Mouse (Mus musculus): Measurements from ENCODE around the gene Irak4. TPM values are rescaled to one million over a fixed set of nuclear protein-coding genes. Genes with fewer than 3 reads are reported as not detected.

Gene Irak4
- polyA plus RNA-seq, 1 experiment from 2014 or later = 22.3 TPM

- ATAC-seq = peak; percentile 79
- Histone ChIP-seq H3K27ac (ENCODE audit: low read length) (peak overlapping the region; percentile 72), H3K9me3 (ENCODE audit: control insufficient read depth, low read length) (no peaks in the 10 kb centered on the region), H3K4me3 (ENCODE audit: low read length) (no peak overlapping the region), H3K4me2 (ENCODE audit: low read depth, low read length) (no peak overlapping the region), H3K36me3 (ENCODE audit: control insufficient read depth, insufficient read depth, low read length) (peaks cover 24% of the 10 kb centered on the region), H3K4me1 (ENCODE audit: control insufficient read depth, insufficient read depth, low read length) (peaks cover 9% of the 10 kb centered on the region), H3K9ac (ENCODE audit: low read depth, low read length) (no peak overlapping the region), H3K27me3 (replicated peaks; ENCODE audit: control insufficient read depth, insufficient read depth, low read length) (no peaks in the 10 kb centered on the region)
- 35% methylated on average over 7 of the region's 7 CpGs for WGBS
Observed at GRCm38 (mm10) chr15:94582000-94582593, 38.7 kb downstream of the Irak4 start.

- Histone ChIP-seq H3K27me3 (replicated peaks; ENCODE audit: control insufficient read depth, insufficient read depth, low read length) (no peaks in the 10 kb centered on the region), H3K9ac (ENCODE audit: low read depth, low read length) (no peak overlapping the region), H3K9me3 (ENCODE audit: control insufficient read depth, low read length) (no peaks in the 10 kb centered on the region), H3K4me1 (ENCODE audit: control insufficient read depth, insufficient read depth, low read length) (peaks cover 11% of the 10 kb centered on the region), H3K27ac (ENCODE audit: low read length) (peak overlapping the region; percentile 72), H3K4me2 (ENCODE audit: low read depth, low read length) (no peak overlapping the region), H3K36me3 (ENCODE audit: control insufficient read depth, insufficient read depth, low read length) (peaks cover 24% of the 10 kb centered on the region), H3K4me3 (ENCODE audit: low read length) (no peak overlapping the region)
- WGBS = 61% methylated on average over 10 of the region's 10 CpGs
- peak; percentile 35; the same call in 1 of the 2 replicates for ATAC-seq
Observed at GRCm38 (mm10) chr15:94583153-94583552, 39.7 kb downstream of the Irak4 start.

DNA sequence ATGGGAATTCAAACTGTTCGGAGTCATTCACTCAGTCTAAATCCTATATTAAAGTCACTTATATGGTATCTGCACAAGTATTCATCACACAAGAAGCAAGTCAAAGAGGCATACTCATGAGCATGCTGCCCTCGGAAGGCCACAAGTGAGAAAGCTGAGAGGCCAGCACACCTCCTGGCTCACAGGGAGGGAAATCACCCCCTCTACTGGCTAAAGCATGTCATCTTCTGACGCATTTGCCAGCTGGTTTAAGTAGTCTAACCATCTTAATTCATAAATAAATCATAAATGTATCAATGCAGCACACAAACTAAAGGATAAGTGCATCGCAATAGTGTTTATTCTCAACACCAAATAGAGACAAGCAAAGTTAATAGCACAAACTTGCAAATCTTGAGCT is 41.3 kb downstream of the Irak4 start:
- no peak for ATAC-seq
- Histone ChIP-seq H3K27me3 (replicated peaks; ENCODE audit: control insufficient read depth, insufficient read depth, low read length) (no peaks in the 10 kb centered on the region), H3K4me3 (ENCODE audit: low read length) (no peak overlapping the region), H3K4me2 (ENCODE audit: low read depth, low read length) (no peak overlapping the region), H3K4me1 (ENCODE audit: control insufficient read depth, insufficient read depth, low read length) (peaks cover 13% of the 10 kb centered on the region), H3K9ac (ENCODE audit: low read depth, low read length) (no peak overlapping the region), H3K36me3 (ENCODE audit: control insufficient read depth, insufficient read depth, low read length) (peaks cover 22% of the 10 kb centered on the region), H3K27ac (ENCODE audit: low read length) (no peak overlapping the region), H3K9me3 (ENCODE audit: control insufficient read depth, low read length) (no peaks in the 10 kb centered on the region)
- WGBS = 84% methylated on average over 4 of the region's 4 CpGs

DNA sequence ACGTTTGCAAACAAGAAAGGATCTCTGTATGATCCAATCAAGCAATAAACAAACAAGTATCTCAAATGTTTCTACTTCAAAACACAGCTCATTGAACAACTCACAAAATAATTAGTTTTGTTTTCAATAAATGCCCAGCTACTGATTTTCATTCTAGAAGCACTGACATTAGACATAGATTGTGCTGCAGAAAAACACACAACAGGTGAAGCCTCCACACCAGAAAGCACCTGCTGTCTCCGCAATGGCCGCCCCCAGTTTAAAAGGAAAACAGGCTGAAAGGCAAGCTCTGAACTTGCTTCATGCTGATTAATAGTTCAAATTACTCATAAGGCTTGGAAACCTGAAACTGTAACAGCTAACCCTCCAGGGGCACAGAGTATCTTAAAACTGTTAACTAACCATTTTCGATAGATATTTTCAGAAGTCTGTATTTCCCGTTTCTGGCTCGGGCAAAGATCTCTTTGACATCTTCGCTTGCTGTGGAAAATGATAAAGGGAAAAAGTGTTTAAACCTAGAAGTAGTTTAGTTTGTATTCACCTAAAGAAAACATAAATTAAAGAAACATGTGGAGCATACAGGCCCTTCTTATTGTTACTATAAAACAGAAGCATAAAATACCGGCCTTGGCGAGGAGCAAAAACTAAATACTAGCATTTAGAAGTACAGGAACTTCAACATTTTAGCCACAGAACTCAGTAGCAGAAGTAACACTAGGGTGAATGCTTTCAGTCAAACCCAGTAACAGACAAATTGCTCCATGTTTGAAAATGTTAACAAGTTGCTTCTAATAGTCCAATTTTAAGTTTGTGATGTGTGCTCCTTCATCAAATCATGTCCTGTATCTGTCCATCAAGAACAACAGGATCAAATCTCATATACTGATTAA is 44.6 kb downstream of the Irak4 start:
- WGBS = 77% methylated on average over 9 of the region's 9 CpGs
- Histone ChIP-seq H3K9ac (ENCODE audit: low read depth, low read length) (no peak overlapping the region; the same call in 1 of the 2 replicates), H3K4me1 (ENCODE audit: control insufficient read depth, insufficient read depth, low read length) (peaks cover 4% of the 10 kb centered on the region; the same call in 1 of the 2 replicates), H3K4me3 (ENCODE audit: low read length) (peak overlapping the region; percentile 17; the same call in 1 of the 2 replicates), H3K4me2 (ENCODE audit: low read depth, low read length) (peak overlapping the region; percentile 37), H3K36me3 (ENCODE audit: control insufficient read depth, insufficient read depth, low read length) (peaks cover 3% of the 10 kb centered on the region; the same call in 1 of the 2 replicates), H3K9me3 (ENCODE audit: control insufficient read depth, low read length) (no peaks in the 10 kb centered on the region), H3K27me3 (replicated peaks; ENCODE audit: control insufficient read depth, insufficient read depth, low read length) (no peaks in the 10 kb centered on the region), H3K27ac (ENCODE audit: low read length) (no peak overlapping the region)
- ATAC-seq = no peak

DNA sequence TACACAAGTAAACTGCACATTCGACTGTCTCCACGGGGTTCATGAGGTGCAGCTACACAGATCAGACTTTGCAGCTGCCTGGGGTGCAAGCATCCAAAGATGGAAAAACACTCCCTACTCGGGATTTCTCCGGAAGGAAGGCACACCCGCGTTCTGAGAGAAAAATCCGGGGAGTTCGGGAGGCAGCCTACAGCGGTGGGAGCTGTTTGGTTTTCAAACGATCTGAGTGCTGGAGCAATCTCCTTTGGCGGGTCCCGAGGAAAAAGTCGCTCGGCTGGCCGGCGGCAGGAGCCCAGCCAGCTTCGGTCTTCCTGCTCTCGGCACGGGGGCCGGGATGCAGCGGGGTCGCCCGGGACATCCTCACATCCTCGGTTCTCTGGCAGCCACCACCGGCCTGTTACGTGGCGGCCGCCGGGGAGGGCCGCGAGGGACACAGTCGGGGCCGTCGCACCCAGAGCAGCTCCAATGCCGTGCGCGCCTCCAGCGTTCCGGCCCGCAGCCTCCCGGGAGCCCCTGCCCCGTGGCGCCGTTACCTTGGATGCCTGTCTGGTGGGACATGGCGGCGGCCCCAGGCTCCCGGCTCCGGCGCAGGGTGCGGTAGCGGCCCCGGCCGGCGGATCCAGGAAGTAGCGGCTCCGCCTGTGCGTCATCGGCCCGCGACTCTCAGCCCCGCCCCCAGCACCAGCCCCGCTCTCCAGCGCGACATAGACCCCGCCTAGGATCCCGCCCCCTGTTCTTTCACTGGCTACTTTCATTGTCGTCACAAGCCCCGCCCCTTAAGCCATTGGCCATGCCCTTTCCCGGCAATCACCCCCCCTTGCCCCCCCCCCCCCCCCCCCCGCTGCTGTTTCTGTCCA is 46.0 kb downstream of the Irak4 start, which contains the start of gene Twf1:
Gene Twf1 (minus strand): TSS at position 671 of the 857 bp plus-strand sequence.
- no peaks in the 10 kb centered on the region for H3K9me3 ChIP-seq (ENCODE audit: control insufficient read depth, low read length)
- ATAC-seq = peak; percentile 98
- peak within 1 kb of the TSS; percentile 97 for H3K4me3 ChIP-seq (ENCODE audit: low read length)
- WGBS = under 1% methylated on average over 66 of the region's 70 CpGs
- H3K9ac ChIP-seq (ENCODE audit: low read depth, low read length) = peak within 1 kb of the TSS; percentile 95
- H3K4me2 ChIP-seq (ENCODE audit: low read depth, low read length) = peak within 1 kb of the TSS; percentile 61
- peak within 1 kb of the TSS; percentile 81 for H3K27ac ChIP-seq (ENCODE audit: low read length)
- no peaks in the 10 kb centered on the region for H3K36me3 ChIP-seq (ENCODE audit: control insufficient read depth, insufficient read depth, low read length)
- H3K27me3 ChIP-seq (replicated peaks; ENCODE audit: control insufficient read depth, insufficient read depth, low read length) = no peaks in the 10 kb centered on the region
- peaks cover 4% of the 10 kb centered on the region; the same call in 1 of the 2 replicates for H3K4me1 ChIP-seq (ENCODE audit: control insufficient read depth, insufficient read depth, low read length)

DNA sequence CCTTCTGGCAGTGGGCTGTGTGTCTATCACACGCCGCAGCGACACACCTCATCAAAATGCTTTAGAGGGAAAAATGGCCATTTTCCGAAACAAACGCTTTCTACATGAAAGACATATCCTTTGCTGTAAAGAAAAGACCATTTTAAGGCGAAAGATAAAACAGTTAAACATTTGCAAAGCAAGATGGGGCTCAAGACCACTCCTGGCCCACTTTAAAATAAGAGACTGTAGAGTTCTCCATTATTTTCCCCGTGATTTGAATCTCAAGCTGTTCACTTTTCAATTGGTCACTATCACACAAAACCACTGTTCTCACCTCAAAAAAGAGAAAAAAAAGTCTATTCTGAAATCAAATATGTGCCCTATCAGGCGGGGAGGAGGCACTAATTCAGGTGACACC is 46.6 kb downstream of the Irak4 start:
- Histone ChIP-seq H3K9ac (ENCODE audit: low read depth, low read length) (no peak overlapping the region), H3K4me3 (ENCODE audit: low read length) (peak overlapping the region; percentile 97)
- WGBS = 13% methylated on average over 8 of the region's 8 CpGs

GRCm38 (mm10) chr15:94591356-94591755 is 47.9 kb downstream of the Irak4 start:
- Histone ChIP-seq H3K4me3 (ENCODE audit: low read length) (no peak overlapping the region), H3K36me3 (ENCODE audit: control insufficient read depth, insufficient read depth, low read length) (no peaks in the 10 kb centered on the region), H3K27me3 (replicated peaks; ENCODE audit: control insufficient read depth, insufficient read depth, low read length) (no peaks in the 10 kb centered on the region), H3K27ac (ENCODE audit: low read length) (no peak overlapping the region), H3K9me3 (ENCODE audit: control insufficient read depth, low read length) (no peaks in the 10 kb centered on the region), H3K9ac (ENCODE audit: low read depth, low read length) (no peak overlapping the region), H3K4me1 (ENCODE audit: control insufficient read depth, insufficient read depth, low read length) (peaks cover 4% of the 10 kb centered on the region; the same call in 1 of the 2 replicates), H3K4me2 (ENCODE audit: low read depth, low read length) (no peak overlapping the region)
- ATAC-seq = no peak
- WGBS = 62% methylated on average over 4 of the region's 4 CpGs

More for the DNA sequence above, 46.6 kb downstream of the Irak4 start:
- Histone ChIP-seq H3K27me3 (replicated peaks; ENCODE audit: control insufficient read depth, insufficient read depth, low read length) (no peaks in the 10 kb centered on the region), H3K4me2 (ENCODE audit: low read depth, low read length) (peak overlapping the region; percentile 61), H3K4me1 (ENCODE audit: control insufficient read depth, insufficient read depth, low read length) (peaks cover 4% of the 10 kb centered on the region; the same call in 1 of the 2 replicates), H3K27ac (ENCODE audit: low read length) (no peak overlapping the region), H3K36me3 (ENCODE audit: control insufficient read depth, insufficient read depth, low read length) (no peaks in the 10 kb centered on the region), H3K9me3 (ENCODE audit: control insufficient read depth, low read length) (no peaks in the 10 kb centered on the region)
- no peak for ATAC-seq

DNA sequence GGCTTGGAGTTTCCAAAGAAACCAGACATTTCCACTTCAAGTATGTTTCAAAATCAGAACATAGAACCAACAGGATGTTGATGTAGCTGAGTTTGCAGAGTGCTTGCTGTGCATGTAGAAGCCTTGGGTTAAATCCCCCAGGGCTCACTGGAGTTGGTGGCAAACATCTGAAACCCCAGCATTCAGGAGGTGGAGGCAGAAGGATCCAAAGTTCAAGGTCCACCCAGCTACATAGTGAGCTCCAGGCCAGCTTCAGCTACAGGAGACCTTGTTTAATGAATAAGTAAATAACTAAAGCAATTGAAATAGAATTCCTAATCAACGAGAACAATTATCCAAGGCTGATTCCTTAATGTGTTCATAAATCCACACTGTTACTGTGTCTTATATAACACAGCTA is 50.1 kb downstream of the Irak4 start:
- Histone ChIP-seq H3K9me3 (ENCODE audit: control insufficient read depth, low read length) (no peaks in the 10 kb centered on the region), H3K27ac (ENCODE audit: low read length) (no peak overlapping the region), H3K27me3 (replicated peaks; ENCODE audit: control insufficient read depth, insufficient read depth, low read length) (no peaks in the 10 kb centered on the region), H3K4me3 (ENCODE audit: low read length) (no peak overlapping the region), H3K36me3 (ENCODE audit: control insufficient read depth, insufficient read depth, low read length) (no peaks in the 10 kb centered on the region), H3K4me2 (ENCODE audit: low read depth, low read length) (no peak overlapping the region), H3K4me1 (ENCODE audit: control insufficient read depth, insufficient read depth, low read length) (no peaks in the 10 kb centered on the region), H3K9ac (ENCODE audit: low read depth, low read length) (no peak overlapping the region)
- peak; percentile 19; the same call in 1 of the 2 replicates for ATAC-seq
- WGBS = 57% methylated on average over 1 of the region's 1 CpGs

All from intestine, embryonic 16.5 days (tissue).